Comparison of ENCODE assay signal across 18 mouse cellular contexts in the genomic region with DNA sequence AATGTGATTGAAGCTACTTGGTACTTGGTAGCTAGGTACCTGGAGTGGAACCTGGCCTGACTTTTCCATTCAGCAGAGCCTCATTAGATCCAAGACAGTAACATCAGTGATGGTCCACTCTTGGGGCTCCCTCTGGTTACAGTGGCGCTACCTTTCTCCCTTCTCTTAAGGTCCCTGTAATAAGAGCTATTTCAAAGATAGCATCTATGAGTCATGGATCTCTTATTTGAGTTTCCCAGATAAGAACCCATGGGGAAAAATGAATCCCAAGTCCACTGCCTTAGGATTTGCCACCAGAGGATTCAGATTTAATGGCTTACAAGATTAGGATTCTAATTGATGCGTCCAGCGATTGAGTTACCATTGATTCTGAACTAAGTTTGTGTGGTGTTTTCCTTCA. TPM values are rescaled to one million over a fixed set of nuclear protein-coding genes. Genes with fewer than 3 reads are reported as not detected.
"Had no signal": no experiment of that assay in that cellular context is flagged by ENCODE, and none has a peak within 500 bp of the region (broad histone marks: within the 10 kb centered on the region; RNA-seq: fewer than 3 reads in every experiment).

No protein-coding gene starts in this region.

- H3K4me3 ChIP-seq: neural tube, embryonic 13.5 days; neural tube, embryonic 15.5 days; stomach, embryonic 15.5 days had no signal

- H3K9me3 ChIP-seq: neural tube, embryonic 13.5 days; neural tube, embryonic 15.5 days; stomach, embryonic 15.5 days had no signal

- H3K4me1 ChIP-seq: neural tube, embryonic 13.5 days; neural tube, embryonic 15.5 days; stomach, embryonic 15.5 days had no signal

- H3K27ac ChIP-seq: neural tube, embryonic 13.5 days; neural tube, embryonic 15.5 days; stomach, embryonic 15.5 days; stomach, postnatal 0 days had no signal

- H3K4me2 ChIP-seq: neural tube, embryonic 13.5 days; neural tube, embryonic 15.5 days; stomach, embryonic 15.5 days had no signal

- H3K9ac ChIP-seq: neural tube, embryonic 13.5 days; neural tube, embryonic 15.5 days; stomach, embryonic 15.5 days had no signal

- DNase-seq: retina, postnatal 1 day; right cerebral cortex, adult 18-20 months; right cerebral cortex, postnatal 14 days; right cerebral cortex, postnatal 25 days; right cerebral cortex, postnatal 4 days; spleen, adult 18-20 months; thymus, adult 18-20 months; thymus, adult 2 months; thymus, postnatal 14 days; thymus, postnatal 25 days; thymus, postnatal 36 days; thymus, postnatal 4 days had no signal

- H3K36me3 ChIP-seq: neural tube, embryonic 13.5 days; neural tube, embryonic 15.5 days; stomach, embryonic 15.5 days had no signal

- H3K27me3 ChIP-seq: neural tube, embryonic 13.5 days; neural tube, embryonic 15.5 days; stomach, embryonic 15.5 days had no signal

RNA-seq across cellular contexts. Expression of a gene that starts 16.9 kb away (rescaled TPM):
- total RNA-seq: neutrophil, adult 5-6 weeks had no signal
- polyA plus RNA-seq: spleen, adult 2 months; thymus, adult 2 months had no signal

RNA-seq across cellular contexts. Expression of a gene that starts 37.8 kb away (rescaled TPM):
- total RNA-seq: neutrophil, adult 5-6 weeks had no signal
